Mouse (Mus musculus): Measurements from ENCODE around the gene Acad10.
A peak's percentile ranks its signal among the peaks of the same experiment; 100 is the strongest.
"Not testable (repeated sequence)": the region's sequence is repeated elsewhere in the genome, so short reads cannot be mapped to it uniquely, and the experiment has no call there.

The Acad10 gene

GRCm38 (mm10) chr5:121660059-121660896, at the start of gene Acad10, which contains the start of gene Brap:
Acad10 (minus strand) TSS chr5:121660514.
Brap (plus strand) TSS chr5:121660563.
- DNase-seq (ENCODE audit: low spot score in 2 of 2): peak; percentile 82 to 93

- no peak for DNase-seq (ENCODE audit: low spot score in 2 of 2)
Measured at GRCm38 (mm10) chr5:121704512-121705248, 44.4 kb upstream of the Acad10 start.

GRCm38 (mm10) chr5:121703341-121703740, 43.0 kb upstream of the Acad10 start:
- no peak for DNase-seq (ENCODE audit: low spot score in 2 of 2)

DNA sequence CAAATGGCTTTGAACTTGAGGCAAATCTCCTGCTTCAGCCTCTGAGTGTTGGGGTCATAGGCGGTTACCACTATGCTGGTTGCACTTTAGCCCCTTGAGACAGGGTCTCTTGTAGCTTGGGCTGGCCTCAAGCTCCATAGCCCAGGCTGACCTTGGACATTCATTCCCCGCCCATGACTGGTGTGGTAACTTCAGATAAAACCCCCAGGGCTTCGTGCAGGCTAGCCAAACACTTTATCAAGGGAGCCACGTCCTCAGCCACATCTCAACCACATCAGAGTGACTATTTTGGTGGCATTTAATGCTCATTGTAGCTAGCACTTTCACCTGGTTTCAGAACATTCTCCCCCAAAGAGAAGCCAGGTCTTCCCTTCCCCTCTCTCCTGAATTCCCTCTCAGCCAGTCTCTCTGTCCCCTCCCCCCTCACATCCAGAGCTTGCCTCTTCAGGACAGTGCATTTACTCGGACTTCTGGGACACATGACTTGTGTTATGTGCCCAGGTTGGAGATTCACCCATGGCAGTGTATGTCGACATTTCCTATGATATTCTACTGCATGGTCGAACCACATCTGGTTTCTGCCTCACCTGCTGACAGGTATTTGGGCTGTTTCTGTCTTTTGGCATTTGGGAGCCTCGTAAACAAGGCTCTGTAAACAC, 40.9 kb upstream of the Acad10 start:
- DNase-seq (ENCODE audit: low spot score in 2 of 2): no peak

- DNase-seq (ENCODE audit: low spot score in 2 of 2): peak; percentile 75 to 78
Measured at GRCm38 (mm10) chr5:121700496-121700895, 40.2 kb upstream of the Acad10 start.

DNA sequence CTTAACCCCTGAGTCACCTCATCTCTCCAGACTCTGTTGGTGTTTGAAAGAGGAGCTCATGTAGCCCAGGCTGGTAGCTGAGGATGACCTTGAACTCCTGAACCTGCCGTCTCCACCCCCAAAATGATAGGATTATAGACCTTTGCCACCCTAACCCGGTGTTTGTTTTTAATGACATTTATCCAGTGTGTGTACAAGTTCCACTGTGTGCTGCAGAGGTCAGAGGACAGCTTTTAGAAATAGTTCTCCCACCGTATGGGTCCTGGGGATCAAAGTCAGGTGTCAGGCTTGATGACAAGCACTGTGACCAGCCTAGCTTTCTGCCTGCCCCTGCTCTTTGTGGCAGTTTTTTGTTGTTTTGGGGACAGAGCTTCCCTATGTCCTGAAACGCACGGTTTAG, 39.6 kb upstream of the Acad10 start:
- DNase-seq (ENCODE audit: low spot score in 2 of 2): no peak

DNA sequence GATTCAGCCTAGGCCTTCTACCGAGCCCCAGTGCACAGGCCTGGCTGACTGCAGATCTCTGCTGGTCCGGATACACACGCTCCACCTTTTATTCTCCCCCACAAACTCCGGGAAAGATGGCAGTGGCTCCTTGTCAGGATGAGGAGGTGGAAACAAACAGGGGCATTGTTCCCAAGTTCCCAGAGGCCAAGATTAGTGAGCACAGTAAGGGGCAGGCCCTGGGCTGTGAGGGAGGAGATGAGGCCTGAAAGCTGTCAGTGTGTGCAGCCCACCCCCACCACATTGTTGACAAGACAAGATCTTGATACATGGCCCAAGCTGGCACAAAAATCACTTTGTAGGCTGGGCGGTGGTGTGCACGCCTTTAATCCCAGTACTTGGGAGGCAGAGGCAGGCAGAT, 36.4 kb upstream of the Acad10 start:
- no peak for DNase-seq (ENCODE audit: low spot score in 2 of 2)

DNA sequence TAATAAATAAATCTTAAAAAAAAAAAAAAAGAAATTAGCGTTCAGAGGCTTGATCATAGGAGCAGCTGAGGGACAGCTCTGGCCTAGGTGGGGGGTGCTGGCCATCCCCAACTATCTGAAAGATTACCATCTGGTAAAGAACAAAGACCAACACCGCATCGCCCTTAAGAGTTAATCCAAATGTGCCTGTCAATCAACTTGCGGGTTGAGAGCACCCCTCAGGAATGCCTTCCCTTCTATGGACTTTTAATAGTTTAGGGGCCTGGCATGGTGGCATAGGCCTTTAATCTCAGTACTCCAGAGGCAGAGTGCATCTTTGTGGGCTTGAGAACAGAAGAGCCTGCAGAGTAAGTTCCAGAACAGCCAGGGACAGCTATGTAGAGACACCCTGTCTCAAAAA, 32.6 kb upstream of the Acad10 start:
- DNase-seq (ENCODE audit: low spot score in 2 of 2): no peak

- not testable (repeated sequence) for DNase-seq (ENCODE audit: low spot score in 2 of 2)
Measured at GRCm38 (mm10) chr5:121691436-121691835, 31.1 kb upstream of the Acad10 start.

GRCm38 (mm10) chr5:121690482-121691211, 30.3 kb upstream of the Acad10 start:
- no peak for DNase-seq (ENCODE audit: low spot score in 2 of 2)

DNA sequence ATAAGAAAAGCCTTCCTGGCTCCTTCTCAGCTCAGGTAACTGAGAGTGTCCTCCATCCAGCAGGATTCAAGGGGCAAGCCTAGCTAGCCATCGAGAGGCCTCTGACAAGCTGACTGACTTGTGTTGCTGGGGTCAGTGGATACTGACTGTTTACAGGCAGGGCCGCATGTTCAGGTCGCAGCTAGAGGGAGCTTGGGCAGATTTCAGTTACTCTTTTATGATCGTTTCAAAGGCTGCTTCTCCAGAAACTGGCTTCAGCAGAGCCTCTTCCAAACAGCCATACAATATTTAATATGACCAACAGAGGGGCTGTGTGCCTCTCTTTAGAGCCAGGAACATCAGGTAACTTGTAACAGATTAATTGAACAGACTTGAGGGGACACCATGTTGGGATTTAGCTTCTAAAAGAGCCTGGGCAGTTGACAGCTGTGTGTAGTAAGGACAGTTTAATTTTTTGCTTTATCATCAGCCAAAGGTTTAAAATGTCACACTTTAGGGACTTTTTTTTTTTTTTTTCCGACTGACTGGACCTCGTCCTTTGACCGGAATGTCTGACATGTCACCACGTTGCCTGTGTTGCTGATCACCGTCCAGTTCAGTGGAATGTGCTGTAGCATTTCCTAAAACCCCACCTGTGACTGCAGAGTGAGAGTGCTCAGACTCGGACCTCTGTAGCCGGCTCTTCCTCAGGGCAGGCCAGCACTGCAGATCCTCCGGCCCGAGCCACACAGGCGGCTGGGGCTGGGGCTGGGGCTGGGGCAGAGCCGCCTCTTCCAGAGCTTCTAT, 26.0 kb upstream of the Acad10 start:
- DNase-seq (ENCODE audit: low spot score in 2 of 2): no peak

DNA sequence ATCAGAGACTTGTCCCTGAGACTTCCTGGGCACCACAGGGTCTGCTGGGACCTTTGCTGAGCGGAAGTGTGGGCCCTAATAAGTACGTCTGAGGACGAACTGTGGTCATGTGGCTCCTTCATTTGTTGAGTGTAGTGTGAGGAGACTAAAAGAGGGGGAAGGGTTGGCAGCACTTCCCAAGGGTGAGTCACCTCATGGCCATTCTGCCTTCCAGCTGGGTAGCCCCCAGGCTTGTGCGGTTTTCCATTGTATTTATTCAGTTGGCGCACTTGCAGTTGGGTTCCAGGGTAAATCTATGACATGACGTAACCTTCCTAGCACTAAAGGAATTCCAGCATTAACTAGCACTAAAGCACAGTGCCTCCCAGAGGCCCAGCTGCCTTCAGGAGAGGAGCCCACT, 25.2 kb upstream of the Acad10 start:
- no peak for DNase-seq (ENCODE audit: low spot score in 2 of 2)

GRCm38 (mm10) chr5:121682250-121682649, 21.9 kb upstream of the Acad10 start:
- DNase-seq (ENCODE audit: low spot score in 2 of 2): no peak

GRCm38 (mm10) chr5:121670412-121670811, 10.1 kb upstream of the Acad10 start:
- DNase-seq (ENCODE audit: low spot score in 2 of 2): no peak

DNA sequence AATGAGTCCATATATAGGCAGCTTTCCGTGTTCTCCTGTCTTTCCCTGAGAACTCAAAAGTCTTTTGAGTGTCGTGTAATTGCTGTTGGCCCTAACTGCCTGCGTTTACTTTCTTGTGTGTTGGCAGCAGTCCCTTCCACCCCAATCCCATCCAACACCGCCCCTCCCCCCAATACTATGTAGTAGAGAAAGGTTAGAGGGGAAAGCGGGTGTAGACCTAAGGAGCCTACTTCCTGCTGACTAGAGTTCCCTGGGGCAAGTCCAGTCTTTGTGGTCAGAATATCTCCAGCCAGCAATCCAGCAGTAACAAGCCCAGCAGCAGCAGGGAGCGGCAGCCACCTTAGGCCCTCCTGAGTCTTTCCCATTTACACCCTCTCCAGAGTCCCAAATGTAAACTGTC, 8.1 kb upstream of the Acad10 start:
- no peak for DNase-seq (ENCODE audit: low spot score in 2 of 2)

DNA sequence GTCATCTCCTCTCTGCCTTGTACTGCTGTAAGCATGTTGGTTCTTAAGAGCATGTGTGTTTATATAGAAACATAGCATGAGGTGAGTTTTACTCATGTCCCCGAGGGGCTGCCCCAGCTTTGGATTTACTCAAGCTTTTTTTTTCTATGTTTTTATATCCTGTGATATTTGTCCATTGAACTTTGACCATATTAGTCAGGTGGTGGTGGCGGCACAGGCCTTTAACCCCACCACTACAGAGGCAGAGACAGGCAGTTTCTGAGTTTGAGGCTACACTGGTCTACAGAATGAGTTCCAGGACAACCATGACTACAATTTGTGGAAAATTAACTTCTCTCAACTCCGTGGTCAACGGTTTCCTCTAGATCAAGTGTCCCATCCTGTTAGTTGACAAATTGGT, 6.8 kb upstream of the Acad10 start:
- DNase-seq (ENCODE audit: low spot score in 2 of 2): no peak

DNA sequence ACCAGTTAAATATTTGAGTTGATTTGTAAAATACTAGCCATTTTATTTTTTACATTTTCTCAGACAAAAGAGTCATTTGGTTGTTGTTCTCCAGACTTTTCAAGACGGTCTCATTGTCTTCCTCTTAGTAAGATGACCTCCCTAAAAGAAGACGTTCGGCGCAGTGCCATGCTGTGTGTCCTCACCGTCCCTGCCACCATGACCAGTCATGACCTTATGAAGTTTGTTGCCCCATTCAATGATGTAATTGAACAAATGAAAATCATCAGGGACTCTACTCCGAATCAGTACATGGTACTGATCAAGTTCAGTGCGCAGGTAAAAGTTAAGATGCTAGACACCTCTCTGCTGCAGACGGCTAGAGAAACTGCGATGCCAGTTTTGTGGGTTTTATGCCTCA, 4.7 kb upstream of the Acad10 start:
- no peak for DNase-seq (ENCODE audit: low spot score in 2 of 2)

GRCm38 (mm10) chr5:121664078-121664477, 3.8 kb upstream of the Acad10 start:
- no peak for DNase-seq (ENCODE audit: low spot score in 2 of 2)

DNA sequence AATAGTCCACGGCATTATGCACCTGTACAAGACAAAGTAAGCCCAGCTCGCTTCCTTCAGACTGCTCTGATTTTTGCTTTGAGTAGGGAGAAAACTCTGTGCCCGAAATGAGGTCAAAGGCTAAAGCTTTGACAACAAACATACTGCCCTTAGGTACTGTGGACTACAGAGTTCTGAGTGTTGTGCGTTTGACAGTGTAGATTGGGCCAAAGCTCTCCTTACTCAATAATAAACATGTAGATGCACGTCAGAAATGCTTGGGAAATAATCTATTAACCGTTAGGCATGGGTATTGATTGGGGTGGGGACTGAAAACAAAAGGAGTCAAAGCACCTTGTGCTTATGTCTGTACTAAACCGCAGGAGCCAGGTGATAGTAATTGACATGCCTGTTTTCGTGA, 3.1 kb upstream of the Acad10 start:
- no peak for DNase-seq (ENCODE audit: low spot score in 2 of 2)

DNA sequence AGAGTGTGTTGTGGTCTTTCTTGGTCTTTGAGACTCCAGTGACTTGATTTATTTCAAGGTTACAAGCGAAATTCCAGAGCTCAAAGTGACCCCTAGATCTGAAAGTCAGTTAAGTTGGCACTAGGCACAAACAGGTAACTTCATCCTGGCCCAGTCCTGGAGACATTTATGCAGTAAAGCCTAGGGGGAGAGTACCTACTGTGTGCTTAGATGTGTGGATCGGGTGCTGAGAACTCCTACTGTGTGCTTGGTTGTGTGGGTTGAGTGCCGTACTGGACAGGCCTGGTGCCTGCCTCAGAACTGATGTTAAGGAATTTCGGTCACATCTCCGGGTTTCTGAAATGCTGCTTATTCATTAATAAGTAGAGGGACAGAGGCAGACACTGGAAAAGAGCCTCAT, 1.2 kb upstream of the Acad10 start:
- DNase-seq (ENCODE audit: low spot score in 2 of 2): no peak

- peak in 1 of 2 experiments; percentile 21 for DNase-seq (ENCODE audit: low spot score in 2 of 2)
Measured at GRCm38 (mm10) chr5:121660897-121661254, 562 bp upstream of the Acad10 start.
